Mouse (Mus musculus) lung, embryonic 14.5 days (tissue): ENCODE measurements around the gene Cxcl10. TPM values are rescaled to one million over a fixed set of nuclear protein-coding genes. Genes with fewer than 3 reads are reported as not detected.

Source experiments
- ATAC-seq: fragments of 200-750 bp; cut with Nextera tagmentation; 2 replicates; pipeline ENCODE4 v1.8.0; 2017; ENCODE audit warnings: mild to moderate bottlenecking, moderate TSS enrichment, moderate library complexity; ENCODE audit not compliant: insufficient read depth
- DNase-seq: peaks from one replicate; pipeline ENCODE4 v3.0.0-alpha.2; 2015
- H3K27ac ChIP-seq: fragments of 300-500 bp; sonication (generic); 2 replicates; pipeline ENCODE4 v1.5.1; 2014; ENCODE audit warnings: low read depth, mild to moderate bottlenecking, moderate library complexity
- H3K27me3 ChIP-seq: fragments of 300-500 bp; sonication (generic); 2 replicates; pipeline ENCODE4 v1.6.1; 2014; ENCODE audit warnings: low read length, control low read depth; ENCODE audit not compliant: insufficient read depth
- H3K36me3 ChIP-seq: fragments of 300-500 bp; sonication (generic); 2 replicates; pipeline ENCODE4 v1.6.1; 2014; ENCODE audit warnings: control low read depth; ENCODE audit not compliant: insufficient read depth
- H3K4me1 ChIP-seq: fragments of 300-500 bp; sonication (generic); 2 replicates; pipeline ENCODE4 v1.6.1; 2014; ENCODE audit warnings: antibody characterized with exemption, control low read depth; ENCODE audit not compliant: insufficient read depth
- H3K4me2 ChIP-seq: fragments of 300-500 bp; sonication (generic); 2 replicates; pipeline ENCODE4 v1.6.1; 2014; ENCODE audit warnings: mild to moderate bottlenecking
- H3K4me3 ChIP-seq: fragments of 300-500 bp; sonication (generic); 2 replicates; pipeline ENCODE4 v1.5.1; 2014; ENCODE audit warnings: low read depth, low read length
- H3K9ac ChIP-seq: fragments of 300-500 bp; sonication (generic); 2 replicates; pipeline ENCODE4 v1.6.1; 2014
- H3K9me3 ChIP-seq: fragments of 300-500 bp; sonication (generic); 2 replicates; pipeline ENCODE4 v1.6.1; 2016; ENCODE audit warnings: low read depth, low read length, control low read depth
- CTCF ChIP-seq: IDR thresholded peaks from 2 replicates; pipeline ENCODE4 v1.5.1; 2016; ENCODE audit warnings: antibody characterized with exemption, low read depth
- WGBS: fragments of 180-500 bp; shearing (Covaris S2); extraction: QIAGEN DNeasy Blood & Tissue Kit; methylation state at CpG from one replicate; pipeline ENCODE4 v1.1.7; 2014; 5-methylcytosine and 5-hydroxymethylcytosine counted together
- polyA plus RNA-seq: library from polyadenylated mRNA; unstranded; fragments of >200 nt; fragmentation: Nextera tagmentation; extraction: Ambion mirVana; gene quantifications from 2 replicates; pipeline ENCODE4 v1.2.1, GENCODE M21; 2014

The Cxcl10 gene
- polyA plus RNA-seq, 1 experiment from 2014 or later = not detected

- no peaks in the 10 kb centered on the region for H3K9me3 ChIP-seq
- peak; percentile 96 for DNase-seq
- peak; percentile 68; the same call in 1 of the 2 replicates for ATAC-seq
- 33% methylated on average over 12 of the region's 12 CpGs for WGBS
- TF ChIP-seq CTCF = peak; percentile 84
- H3K27me3 ChIP-seq = no peaks in the 10 kb centered on the region
- no peak overlapping the region for H3K4me2 ChIP-seq
- H3K4me3 ChIP-seq = no peak overlapping the region
- H3K27ac ChIP-seq = no peak overlapping the region
- H3K9ac ChIP-seq = no peak overlapping the region
- no peaks in the 10 kb centered on the region for H3K36me3 ChIP-seq
- no peaks in the 10 kb centered on the region for H3K4me1 ChIP-seq
Measured at GRCm38 (mm10) chr5:92381550-92382348, 33.1 kb upstream of the Cxcl10 start.

- H3K27me3 ChIP-seq = no peaks in the 10 kb centered on the region
- no peak overlapping the region for H3K4me3 ChIP-seq
- H3K9ac ChIP-seq = no peak overlapping the region
- H3K36me3 ChIP-seq = no peaks in the 10 kb centered on the region
- H3K9me3 ChIP-seq = no peaks in the 10 kb centered on the region
- H3K4me2 ChIP-seq = no peak overlapping the region
- H3K27ac ChIP-seq = no peak overlapping the region
- H3K4me1 ChIP-seq = no peaks in the 10 kb centered on the region
- 12% methylated on average over 13 of the region's 13 CpGs for whole genome bisulfite sequencing
- DNase-seq = no peak
- no peak for TF ChIP-seq CTCF
- ATAC-seq = no peak
Measured at GRCm38 (mm10) chr5:92376795-92377405, 28.2 kb upstream of the Cxcl10 start.

- Histone ChIP-seq H3K9me3 (no peaks in the 10 kb centered on the region), H3K36me3 (no peaks in the 10 kb centered on the region), H3K9ac (no peak overlapping the region), H3K27me3 (no peaks in the 10 kb centered on the region), H3K4me3 (no peak overlapping the region), H3K4me1 (no peaks in the 10 kb centered on the region), H3K4me2 (no peak overlapping the region), H3K27ac (no peak overlapping the region)
- no peak for TF ChIP-seq CTCF
- ATAC-seq = no peak
- WGBS = 75% methylated on average over 17 of the region's 17 CpGs
- no peak for DNase-seq
Measured at GRCm38 (mm10) chr5:92375368-92375767, 26.7 kb upstream of the Cxcl10 start.

GRCm38 (mm10) chr5:92374721-92375142 lies 26.0 kb upstream of the Cxcl10 start:
- Histone ChIP-seq H3K4me2 (no peak overlapping the region), H3K27me3 (no peaks in the 10 kb centered on the region), H3K4me1 (no peaks in the 10 kb centered on the region), H3K9me3 (no peaks in the 10 kb centered on the region), H3K36me3 (no peaks in the 10 kb centered on the region), H3K9ac (no peak overlapping the region), H3K27ac (no peak overlapping the region), H3K4me3 (no peak overlapping the region)
- ATAC-seq (peak; percentile 58; the same call in 1 of the 2 replicates), DNase-seq (peak; percentile 56)
- peak; percentile 21 for TF ChIP-seq CTCF
- WGBS = 40% methylated on average over 6 of the region's 6 CpGs

GRCm38 (mm10) chr5:92372605-92373004 lies 23.9 kb upstream of the Cxcl10 start:
- no peaks in the 10 kb centered on the region for H3K27me3 ChIP-seq
- DNase-seq = no peak
- H3K4me2 ChIP-seq = no peak overlapping the region
- no peak overlapping the region for H3K27ac ChIP-seq
- TF ChIP-seq CTCF = no peak
- 23% methylated on average over 2 of the region's 2 CpGs for WGBS
- no peaks in the 10 kb centered on the region for H3K36me3 ChIP-seq
- H3K9me3 ChIP-seq = no peaks in the 10 kb centered on the region
- H3K4me3 ChIP-seq = no peak overlapping the region
- H3K4me1 ChIP-seq = no peaks in the 10 kb centered on the region
- no peak overlapping the region for H3K9ac ChIP-seq
- ATAC-seq = no peak

- no peak overlapping the region for H3K27ac ChIP-seq
- H3K4me3 ChIP-seq = no peak overlapping the region
- H3K9ac ChIP-seq = no peak overlapping the region
- no peaks in the 10 kb centered on the region for H3K9me3 ChIP-seq
- WGBS = 83% methylated on average over 14 of the region's 14 CpGs
- TF ChIP-seq CTCF = no peak
- H3K36me3 ChIP-seq = no peaks in the 10 kb centered on the region
- no peaks in the 10 kb centered on the region for H3K4me1 ChIP-seq
- ATAC-seq (no peak), DNase-seq (no peak)
- H3K4me2 ChIP-seq = no peak overlapping the region
- H3K27me3 ChIP-seq = no peaks in the 10 kb centered on the region
Measured at GRCm38 (mm10) chr5:92371361-92371976, 22.8 kb upstream of the Cxcl10 start.

GRCm38 (mm10) chr5:92370891-92371290 lies 22.2 kb upstream of the Cxcl10 start:
- H3K27me3 ChIP-seq = no peaks in the 10 kb centered on the region
- no peak overlapping the region for H3K9ac ChIP-seq
- H3K27ac ChIP-seq = no peak overlapping the region
- no peak for TF ChIP-seq CTCF
- DNase-seq = no peak
- no peak for ATAC-seq
- 74% methylated on average over 6 of the region's 6 CpGs for WGBS
- H3K9me3 ChIP-seq = no peaks in the 10 kb centered on the region
- no peak overlapping the region for H3K4me2 ChIP-seq
- no peak overlapping the region for H3K4me3 ChIP-seq
- H3K36me3 ChIP-seq = no peaks in the 10 kb centered on the region
- no peaks in the 10 kb centered on the region for H3K4me1 ChIP-seq
